Mouse (Mus musculus): ENCODE results near the gene Dera. TPM values are rescaled to one million over a fixed set of nuclear protein-coding genes. Genes with fewer than 3 reads are reported as not detected.

Gene Dera
- polyA plus RNA-seq, 1 experiment from 2014 or later: 11.1 TPM

GRCm38 (mm10) chr6:137796596-137797567 is 42.5 kb downstream of the Dera start:
- Histone ChIP-seq H3K9ac (no peak overlapping the region), H3K4me2 (no peak overlapping the region), H3K27me3 (replicated peaks) (no peaks in the 10 kb centered on the region), H3K36me3 (replicated peaks) (no peaks in the 10 kb centered on the region), H3K9me3 (no peaks in the 10 kb centered on the region), H3K4me3 (no peak overlapping the region), H3K27ac (no peak overlapping the region), H3K4me1 (no peaks in the 10 kb centered on the region)
- peak; percentile 67 for ATAC-seq (replicated peaks)
- WGBS: 71% methylated on average over 29 of the region's 29 CpGs

- Histone ChIP-seq H3K27ac (no peak overlapping the region), H3K36me3 (replicated peaks) (no peaks in the 10 kb centered on the region), H3K4me1 (no peaks in the 10 kb centered on the region), H3K9me3 (no peaks in the 10 kb centered on the region), H3K4me2 (no peak overlapping the region), H3K9ac (no peak overlapping the region), H3K27me3 (replicated peaks) (no peaks in the 10 kb centered on the region), H3K4me3 (no peak overlapping the region)
- whole genome bisulfite sequencing: 92% methylated on average over 9 of the region's 9 CpGs
- ATAC-seq (replicated peaks): no peak
Observed at GRCm38 (mm10) chr6:137799253-137799652, 44.9 kb downstream of the Dera start.

GRCm38 (mm10) chr6:137803456-137804005 is 49.2 kb downstream of the Dera start:
- Histone ChIP-seq H3K27me3 (replicated peaks) (no peaks in the 10 kb centered on the region), H3K4me1 (no peaks in the 10 kb centered on the region), H3K9ac (no peak overlapping the region), H3K27ac (no peak overlapping the region), H3K36me3 (replicated peaks) (no peaks in the 10 kb centered on the region), H3K9me3 (no peaks in the 10 kb centered on the region), H3K4me2 (no peak overlapping the region), H3K4me3 (no peak overlapping the region)
- no peak for ATAC-seq (replicated peaks)
- WGBS: 81% methylated on average over 12 of the region's 12 CpGs

- H3K4me1 ChIP-seq: no peaks in the 10 kb centered on the region
- H3K36me3 ChIP-seq (replicated peaks): no peaks in the 10 kb centered on the region
- H3K9me3 ChIP-seq: no peaks in the 10 kb centered on the region
- H3K9ac ChIP-seq: no peak overlapping the region
- no peak overlapping the region for H3K27ac ChIP-seq
- no peak overlapping the region for H3K4me2 ChIP-seq
- ATAC-seq (replicated peaks): no peak
- H3K27me3 ChIP-seq (replicated peaks): no peaks in the 10 kb centered on the region
- no peak overlapping the region for H3K4me3 ChIP-seq
- 84% methylated on average over 7 of the region's 7 CpGs for WGBS
Observed at GRCm38 (mm10) chr6:137804121-137804520, 49.8 kb downstream of the Dera start.

- H3K9ac ChIP-seq: no peak overlapping the region
- no peaks in the 10 kb centered on the region for H3K4me1 ChIP-seq
- no peak overlapping the region for H3K4me2 ChIP-seq
- H3K27me3 ChIP-seq (replicated peaks): no peaks in the 10 kb centered on the region
- no peak for ATAC-seq (replicated peaks)
- no peak overlapping the region for H3K27ac ChIP-seq
- H3K36me3 ChIP-seq (replicated peaks): no peaks in the 10 kb centered on the region
- WGBS: 66% methylated on average over 9 of the region's 9 CpGs
- no peak overlapping the region for H3K4me3 ChIP-seq
- H3K9me3 ChIP-seq: no peaks in the 10 kb centered on the region
Observed at GRCm38 (mm10) chr6:137804606-137805005, 50.3 kb downstream of the Dera start.

- no peak overlapping the region for H3K4me2 ChIP-seq
- no peaks in the 10 kb centered on the region for H3K27me3 ChIP-seq (replicated peaks)
- H3K9me3 ChIP-seq: no peaks in the 10 kb centered on the region
- H3K36me3 ChIP-seq (replicated peaks): no peaks in the 10 kb centered on the region
- H3K9ac ChIP-seq: no peak overlapping the region
- no peak overlapping the region for H3K27ac ChIP-seq
- ATAC-seq (replicated peaks): no peak
- 89% methylated on average over 3 of the region's 3 CpGs for WGBS
- H3K4me3 ChIP-seq: no peak overlapping the region
- H3K4me1 ChIP-seq: no peaks in the 10 kb centered on the region
Observed at GRCm38 (mm10) chr6:137806342-137806741, 52.0 kb downstream of the Dera start.

GRCm38 (mm10) chr6:137806806-137807205 is 52.5 kb downstream of the Dera start:
- ATAC-seq (replicated peaks): no peak

GRCm38 (mm10) chr6:137807296-137807695 is 53.0 kb downstream of the Dera start:
- Histone ChIP-seq H3K9ac (no peak overlapping the region), H3K36me3 (replicated peaks) (no peaks in the 10 kb centered on the region), H3K4me2 (no peak overlapping the region), H3K4me1 (no peaks in the 10 kb centered on the region), H3K27me3 (replicated peaks) (no peaks in the 10 kb centered on the region), H3K4me3 (no peak overlapping the region), H3K9me3 (no peaks in the 10 kb centered on the region), H3K27ac (no peak overlapping the region)
- ATAC-seq (replicated peaks): no peak
- WGBS: 87% methylated on average over 6 of the region's 6 CpGs

More at GRCm38 (mm10) chr6:137806806-137807205, 52.5 kb downstream of the Dera start:
- Histone ChIP-seq H3K27ac (no peak overlapping the region), H3K4me3 (no peak overlapping the region), H3K9me3 (no peaks in the 10 kb centered on the region), H3K27me3 (replicated peaks) (no peaks in the 10 kb centered on the region), H3K4me2 (no peak overlapping the region), H3K36me3 (replicated peaks) (no peaks in the 10 kb centered on the region), H3K9ac (no peak overlapping the region), H3K4me1 (no peaks in the 10 kb centered on the region)
- WGBS: 91% methylated on average over 8 of the region's 8 CpGs

GRCm38 (mm10) chr6:137808706-137809105 is 54.4 kb downstream of the Dera start:
- Histone ChIP-seq H3K9me3 (no peaks in the 10 kb centered on the region), H3K4me1 (no peaks in the 10 kb centered on the region), H3K27me3 (replicated peaks) (no peaks in the 10 kb centered on the region), H3K9ac (no peak overlapping the region), H3K36me3 (replicated peaks) (no peaks in the 10 kb centered on the region), H3K27ac (no peak overlapping the region), H3K4me2 (no peak overlapping the region), H3K4me3 (no peak overlapping the region)
- whole genome bisulfite sequencing: 79% methylated on average over 6 of the region's 6 CpGs
- ATAC-seq (replicated peaks): no peak

GRCm38 (mm10) chr6:137810136-137810535 is 55.8 kb downstream of the Dera start:
- H3K9me3 ChIP-seq: no peaks in the 10 kb centered on the region
- no peak overlapping the region for H3K27ac ChIP-seq
- no peak overlapping the region for H3K4me2 ChIP-seq
- H3K9ac ChIP-seq: no peak overlapping the region
- H3K4me1 ChIP-seq: no peaks in the 10 kb centered on the region
- no peak for ATAC-seq (replicated peaks)
- H3K36me3 ChIP-seq (replicated peaks): no peaks in the 10 kb centered on the region
- no peaks in the 10 kb centered on the region for H3K27me3 ChIP-seq (replicated peaks)
- H3K4me3 ChIP-seq: no peak overlapping the region
- WGBS: 77% methylated on average over 5 of the region's 5 CpGs

GRCm38 (mm10) chr6:137814006-137814405 is 59.7 kb downstream of the Dera start:
- Histone ChIP-seq H3K9ac (no peak overlapping the region), H3K4me2 (no peak overlapping the region), H3K36me3 (replicated peaks) (no peaks in the 10 kb centered on the region), H3K9me3 (no peaks in the 10 kb centered on the region), H3K4me3 (no peak overlapping the region), H3K27ac (no peak overlapping the region), H3K27me3 (replicated peaks) (no peaks in the 10 kb centered on the region), H3K4me1 (no peaks in the 10 kb centered on the region)
- ATAC-seq (replicated peaks): no peak
- WGBS: 96% methylated on average over 1 of the region's 1 CpGs

GRCm38 (mm10) chr6:137816508-137816907 is 62.2 kb downstream of the Dera start:
- Histone ChIP-seq H3K4me1 (no peaks in the 10 kb centered on the region), H3K4me3 (no peak overlapping the region), H3K36me3 (replicated peaks) (no peaks in the 10 kb centered on the region), H3K9ac (no peak overlapping the region), H3K27ac (no peak overlapping the region), H3K4me2 (no peak overlapping the region), H3K9me3 (no peaks in the 10 kb centered on the region), H3K27me3 (replicated peaks) (no peaks in the 10 kb centered on the region)
- ATAC-seq (replicated peaks): no peak
- 73% methylated on average over 9 of the region's 9 CpGs for WGBS

- H3K4me2 ChIP-seq: no peak overlapping the region
- no peak for ATAC-seq (replicated peaks)
- H3K4me3 ChIP-seq: no peak overlapping the region
- no peaks in the 10 kb centered on the region for H3K36me3 ChIP-seq (replicated peaks)
- no peaks in the 10 kb centered on the region for H3K9me3 ChIP-seq
- no peaks in the 10 kb centered on the region for H3K27me3 ChIP-seq (replicated peaks)
- H3K4me1 ChIP-seq: no peaks in the 10 kb centered on the region
- no peak overlapping the region for H3K27ac ChIP-seq
- 83% methylated on average over 5 of the region's 5 CpGs for WGBS
- no peak overlapping the region for H3K9ac ChIP-seq
Observed at GRCm38 (mm10) chr6:137822550-137822949, 68.2 kb downstream of the Dera start.
